Mouse (Mus musculus): Measurements from ENCODE around the gene Dlg2. TPM values are rescaled to one million over a fixed set of nuclear protein-coding genes. Genes with fewer than 3 reads are reported as not detected.

Dlg2 gene
- polyA plus RNA-seq, 1 experiment: not detected

GRCm38 (mm10) chr7:92373863-92374357, 1897.4 kb downstream of the Dlg2 start:
- TF ChIP-seq CTCF (IDR thresholded peaks at IDR 0.05; ENCODE audit: low read depth, low read length) (no peak), POLR2A (IDR thresholded peaks at IDR 0.05; ENCODE audit: borderline replicate concordance, low read depth, low read length) (no peak)
- Histone ChIP-seq H3K27ac (ENCODE audit: insufficient read depth, low read depth, low read length) (no peak overlapping the region), H3K4me1 (ENCODE audit: control insufficient read depth, insufficient read depth, low read length) (no peaks in the 10 kb centered on the region), H3K4me3 (ENCODE audit: insufficient read depth, low read length) (no peak overlapping the region)

GRCm38 (mm10) chr7:92383913-92384484, 1907.5 kb downstream of the Dlg2 start:
- no peaks in the 10 kb centered on the region for H3K4me1 ChIP-seq (ENCODE audit: control insufficient read depth, insufficient read depth, low read length)
- no peak for TF ChIP-seq POLR2A (IDR thresholded peaks at IDR 0.05; ENCODE audit: borderline replicate concordance, low read depth, low read length)
- no peak for TF ChIP-seq CTCF (IDR thresholded peaks at IDR 0.05; ENCODE audit: low read depth, low read length)
- H3K4me3 ChIP-seq (ENCODE audit: insufficient read depth, low read length): no peak overlapping the region

GRCm38 (mm10) chr7:92392052-92392640, 1915.7 kb downstream of the Dlg2 start:
- no peak overlapping the region for H3K27ac ChIP-seq (ENCODE audit: insufficient read depth, low read depth, low read length)
- no peaks in the 10 kb centered on the region for H3K4me1 ChIP-seq (ENCODE audit: control insufficient read depth, insufficient read depth, low read length)

More at GRCm38 (mm10) chr7:92383913-92384484, 1907.5 kb downstream of the Dlg2 start:
- H3K27ac ChIP-seq (ENCODE audit: insufficient read depth, low read depth, low read length): no peak overlapping the region

GRCm38 (mm10) chr7:92396783-92397182, 1920.3 kb downstream of the Dlg2 start:
- Histone ChIP-seq H3K27ac (ENCODE audit: insufficient read depth, low read depth, low read length) (no peak overlapping the region), H3K4me3 (ENCODE audit: insufficient read depth, low read length) (no peak overlapping the region), H3K4me1 (ENCODE audit: control insufficient read depth, insufficient read depth, low read length) (no peaks in the 10 kb centered on the region)
- TF ChIP-seq CTCF (IDR thresholded peaks at IDR 0.05; ENCODE audit: low read depth, low read length): no peak
- no peak for TF ChIP-seq POLR2A (IDR thresholded peaks at IDR 0.05; ENCODE audit: borderline replicate concordance, low read depth, low read length)

More at GRCm38 (mm10) chr7:92392052-92392640, 1915.7 kb downstream of the Dlg2 start:
- no peak overlapping the region for H3K4me3 ChIP-seq (ENCODE audit: insufficient read depth, low read length)
- TF ChIP-seq CTCF (IDR thresholded peaks at IDR 0.05; ENCODE audit: low read depth, low read length): no peak
- no peak for TF ChIP-seq POLR2A (IDR thresholded peaks at IDR 0.05; ENCODE audit: borderline replicate concordance, low read depth, low read length)

GRCm38 (mm10) chr7:92398841-92399240, 1922.4 kb downstream of the Dlg2 start:
- no peak overlapping the region for H3K27ac ChIP-seq (ENCODE audit: insufficient read depth, low read depth, low read length)
- H3K4me1 ChIP-seq (ENCODE audit: control insufficient read depth, insufficient read depth, low read length): no peaks in the 10 kb centered on the region
- H3K4me3 ChIP-seq (ENCODE audit: insufficient read depth, low read length): no peak overlapping the region
- TF ChIP-seq POLR2A (IDR thresholded peaks at IDR 0.05; ENCODE audit: borderline replicate concordance, low read depth, low read length) (no peak), CTCF (IDR thresholded peaks at IDR 0.05; ENCODE audit: low read depth, low read length) (no peak)

- H3K4me3 ChIP-seq (ENCODE audit: insufficient read depth, low read length): no peak overlapping the region
- H3K4me1 ChIP-seq (ENCODE audit: control insufficient read depth, insufficient read depth, low read length): no peaks in the 10 kb centered on the region
- TF ChIP-seq CTCF (IDR thresholded peaks at IDR 0.05; ENCODE audit: low read depth, low read length) (no peak), POLR2A (IDR thresholded peaks at IDR 0.05; ENCODE audit: borderline replicate concordance, low read depth, low read length) (no peak)
- no peak overlapping the region for H3K27ac ChIP-seq (ENCODE audit: insufficient read depth, low read depth, low read length)
Observed at GRCm38 (mm10) chr7:92400551-92400950, 1924.1 kb downstream of the Dlg2 start.

- TF ChIP-seq CTCF (IDR thresholded peaks at IDR 0.05; ENCODE audit: low read depth, low read length): no peak
- Histone ChIP-seq H3K4me1 (ENCODE audit: control insufficient read depth, insufficient read depth, low read length) (no peaks in the 10 kb centered on the region), H3K4me3 (ENCODE audit: insufficient read depth, low read length) (no peak overlapping the region), H3K27ac (ENCODE audit: insufficient read depth, low read depth, low read length) (no peak overlapping the region)
Observed at GRCm38 (mm10) chr7:92401001-92401688, 1924.7 kb downstream of the Dlg2 start.

GRCm38 (mm10) chr7:92408479-92408878, 1932.0 kb downstream of the Dlg2 start:
- no peak for TF ChIP-seq POLR2A (IDR thresholded peaks at IDR 0.05; ENCODE audit: borderline replicate concordance, low read depth, low read length)
- TF ChIP-seq CTCF (IDR thresholded peaks at IDR 0.05; ENCODE audit: low read depth, low read length): no peak
- no peak overlapping the region for H3K27ac ChIP-seq (ENCODE audit: insufficient read depth, low read depth, low read length)
- no peaks in the 10 kb centered on the region for H3K4me1 ChIP-seq (ENCODE audit: control insufficient read depth, insufficient read depth, low read length)
- H3K4me3 ChIP-seq (ENCODE audit: insufficient read depth, low read length): no peak overlapping the region

- TF ChIP-seq CTCF (IDR thresholded peaks at IDR 0.05; ENCODE audit: low read depth, low read length): no peak
- TF ChIP-seq POLR2A (IDR thresholded peaks at IDR 0.05; ENCODE audit: borderline replicate concordance, low read depth, low read length): no peak
- H3K27ac ChIP-seq (ENCODE audit: insufficient read depth, low read depth, low read length): no peak overlapping the region
- H3K4me3 ChIP-seq (ENCODE audit: insufficient read depth, low read length): no peak overlapping the region
- H3K4me1 ChIP-seq (ENCODE audit: control insufficient read depth, insufficient read depth, low read length): no peaks in the 10 kb centered on the region
Observed at GRCm38 (mm10) chr7:92420474-92420873, 1944.0 kb downstream of the Dlg2 start.

GRCm38 (mm10) chr7:92423017-92423416, 1946.5 kb downstream of the Dlg2 start:
- H3K4me1 ChIP-seq (ENCODE audit: control insufficient read depth, insufficient read depth, low read length): no peaks in the 10 kb centered on the region
- no peak overlapping the region for H3K4me3 ChIP-seq (ENCODE audit: insufficient read depth, low read length)
- H3K27ac ChIP-seq (ENCODE audit: insufficient read depth, low read depth, low read length): no peak overlapping the region
- TF ChIP-seq POLR2A (IDR thresholded peaks at IDR 0.05; ENCODE audit: borderline replicate concordance, low read depth, low read length) (no peak), CTCF (IDR thresholded peaks at IDR 0.05; ENCODE audit: low read depth, low read length) (no peak)

All from bone marrow macrophage, adult 2 months (primary cell).